11 mouse cellular contexts compared by ENCODE assay signal in genomic region chr12:26621135-26621932, GRCm38 (mm10).
DNase-seq lines count a peak whose midpoint lies in the region; ATAC-seq and TF ChIP-seq lines count a peak whose summit lies in the region.
"Had no signal": no experiment of that assay in that cellular context is flagged by ENCODE, and none has a peak within 500 bp of the region (broad histone marks: within the 10 kb centered on the region; RNA-seq: fewer than 3 reads in every experiment).

No protein-coding gene starts in this region.

- intact Hi-C loops in gastrocnemius, adult 2 months (cut with DNase I), result no loop called here

- H3K4me3 ChIP-seq in neural tube, embryonic 13.5 days, result no peak overlapping the region
- no peak overlapping the region for H3K4me3 ChIP-seq in forebrain, embryonic 13.5 days
- no peak overlapping the region for H3K4me3 ChIP-seq in hindbrain, embryonic 16.5 days (ENCODE audit: low read length)
- H3K4me3 ChIP-seq in heart, embryonic 11.5 days (ENCODE audit: low read depth, low read length), result no peak overlapping the region
- H3K4me3 ChIP-seq in gastrocnemius, adult 2 months, result no peak overlapping the region
- H3K4me3 ChIP-seq: lung, embryonic 15.5 days had no signal

- H3K9me3 ChIP-seq in neural tube, embryonic 13.5 days, result no peaks in the 10 kb centered on the region
- H3K9me3 ChIP-seq in forebrain, embryonic 13.5 days (replicated peaks), result no peaks in the 10 kb centered on the region
- no peaks in the 10 kb centered on the region for H3K9me3 ChIP-seq in hindbrain, embryonic 16.5 days (ENCODE audit: control insufficient read depth, low read length)
- no peaks in the 10 kb centered on the region for H3K9me3 ChIP-seq in heart, embryonic 11.5 days (replicated peaks; ENCODE audit: control insufficient read depth, low read length)
- H3K9me3 ChIP-seq: lung, embryonic 15.5 days had no signal

- no peak for DNase-seq in neural tube, embryonic 10.5 days (ENCODE audit: extremely low spot score, low spot score)
- DNase-seq in adrenal gland, adult 8-10 months, result no peak
- DNase-seq in gastrocnemius, adult 2 months, result no peak
- DNase-seq: embryo, embryonic 11 days; gastrocnemius, postnatal 10 days; heart, postnatal 10 days had no signal

- no peak for TF ChIP-seq CTCF in gastrocnemius, adult 2 months (IDR thresholded peaks at IDR 0.05)

- 65% methylated on average over 12 of the region's 12 CpGs for WGBS in neural tube, embryonic 13.5 days
- WGBS in forebrain, embryonic 13.5 days, result 67% methylated on average over 12 of the region's 12 CpGs
- 61% methylated on average over 12 of the region's 12 CpGs for WGBS in hindbrain, embryonic 16.5 days
- 75% methylated on average over 12 of the region's 12 CpGs for WGBS in heart, embryonic 11.5 days (ENCODE audit: insufficient replicate concordance)

- no peak for ATAC-seq in neural tube, embryonic 13.5 days (ENCODE audit: low read depth)
- peak; percentile 82 for ATAC-seq in forebrain, embryonic 13.5 days
- no peak for ATAC-seq in hindbrain, embryonic 16.5 days
- no peak for ATAC-seq in heart, embryonic 11.5 days (replicated peaks; ENCODE audit: insufficient number of reproducible peaks, low FRiP score, low TSS enrichment)

- no peak overlapping the region for H3K4me2 ChIP-seq in neural tube, embryonic 13.5 days
- no peak overlapping the region for H3K4me2 ChIP-seq in forebrain, embryonic 13.5 days
- no peak overlapping the region for H3K4me2 ChIP-seq in hindbrain, embryonic 16.5 days (ENCODE audit: low read length)
- no peak overlapping the region for H3K4me2 ChIP-seq in heart, embryonic 11.5 days
- H3K4me2 ChIP-seq: lung, embryonic 15.5 days had no signal

- H3K4me1 ChIP-seq in neural tube, embryonic 13.5 days (replicated peaks), result peaks cover 18% of the 10 kb centered on the region
- peaks cover 18% of the 10 kb centered on the region for H3K4me1 ChIP-seq in forebrain, embryonic 13.5 days
- H3K4me1 ChIP-seq in hindbrain, embryonic 16.5 days (ENCODE audit: control insufficient read depth, insufficient read depth, low read depth, low read length), result peaks cover 6% of the 10 kb centered on the region
- H3K4me1 ChIP-seq in heart, embryonic 11.5 days (ENCODE audit: control insufficient read depth, insufficient read depth, low read length), result no peaks in the 10 kb centered on the region
- H3K4me1 ChIP-seq: lung, embryonic 15.5 days had no signal

- H3K36me3 ChIP-seq in neural tube, embryonic 13.5 days, result no peaks in the 10 kb centered on the region
- H3K36me3 ChIP-seq in forebrain, embryonic 13.5 days (ENCODE audit: poor library complexity, severe bottlenecking), result no peaks in the 10 kb centered on the region
- no peaks in the 10 kb centered on the region for H3K36me3 ChIP-seq in hindbrain, embryonic 16.5 days (ENCODE audit: control insufficient read depth, insufficient read depth, low read length)
- no peaks in the 10 kb centered on the region for H3K36me3 ChIP-seq in heart, embryonic 11.5 days (ENCODE audit: control insufficient read depth, insufficient read depth, low read length)
- H3K36me3 ChIP-seq: lung, embryonic 15.5 days had no signal

- H3K27ac ChIP-seq in neural tube, embryonic 13.5 days (replicated peaks), result peak overlapping the region; percentile 50; the same call in 1 of the 2 replicates
- peak overlapping the region; percentile 82 for H3K27ac ChIP-seq in forebrain, embryonic 13.5 days
- H3K27ac ChIP-seq in hindbrain, embryonic 16.5 days (ENCODE audit: low read depth, low read length), result peak overlapping the region; percentile 34; the same call in 1 of the 2 replicates
- H3K27ac ChIP-seq in heart, embryonic 11.5 days (ENCODE audit: low read depth, low read length), result no peak overlapping the region
- no peak overlapping the region for H3K27ac ChIP-seq in gastrocnemius, adult 2 months
- H3K27ac ChIP-seq: lung, embryonic 15.5 days had no signal

- H3K9ac ChIP-seq in neural tube, embryonic 13.5 days, result 0 out of 2 replicates have a peak overlapping the region, but pooled peaks have one; percentile 2
- H3K9ac ChIP-seq in forebrain, embryonic 13.5 days, result no peak overlapping the region
- H3K9ac ChIP-seq in hindbrain, embryonic 16.5 days (ENCODE audit: low read depth, low read length), result no peak overlapping the region; the same call in 1 of the 2 replicates
- no peak overlapping the region for H3K9ac ChIP-seq in heart, embryonic 11.5 days (ENCODE audit: low read depth, low read length)
- H3K9ac ChIP-seq: lung, embryonic 15.5 days had no signal

- H3K27me3 ChIP-seq in neural tube, embryonic 13.5 days, result no peaks in the 10 kb centered on the region
- H3K27me3 ChIP-seq in forebrain, embryonic 13.5 days, result no peaks in the 10 kb centered on the region
- H3K27me3 ChIP-seq in hindbrain, embryonic 16.5 days (replicated peaks; ENCODE audit: control insufficient read depth, insufficient read depth, low read length), result no peaks in the 10 kb centered on the region
- H3K27me3 ChIP-seq in heart, embryonic 11.5 days (ENCODE audit: control insufficient read depth, insufficient read depth, low read length), result no peaks in the 10 kb centered on the region
- H3K27me3 ChIP-seq: lung, embryonic 15.5 days had no signal

Comparison
In these comparisons a context has a peak if more than half of its experiments do, and no peak if none do; other contexts are left out.
1. H3K27ac ChIP-seq: peak in neural tube, embryonic 13.5 days (single experiment), forebrain, embryonic 13.5 days (single experiment) and hindbrain, embryonic 16.5 days (single experiment); none in heart, embryonic 11.5 days (single experiment) and gastrocnemius, adult 2 months (single experiment).